Mouse (Mus musculus) liver, embryonic 11.5 days (tissue): ENCODE results near the gene Gm10322. TPM values are rescaled to one million over a fixed set of nuclear protein-coding genes. Genes with fewer than 3 reads are reported as not detected.

Experiments
- ATAC-seq: fragments of 200-750 bp; cut with Nextera tagmentation; replicated peaks from 2 replicates; pipeline ENCODE4 v1.8.0; 2017; ENCODE audit warnings: moderate number of reproducible peaks, mild to moderate bottlenecking, moderate TSS enrichment, moderate library complexity; ENCODE audit not compliant: low FRiP score
- DNase-seq: peaks from one replicate; pipeline ENCODE4 v3.0.0-alpha.2; 2017; ENCODE audit warnings: low spot score
- H3K27ac ChIP-seq: fragments of 300-500 bp; sonication (generic); 2 replicates; pipeline ENCODE4 v1.5.1; 2014; ENCODE audit warnings: mild to moderate bottlenecking, low read depth, low read length, control low read depth
- H3K27me3 ChIP-seq: fragments of 300-500 bp; sonication (generic); replicated peaks from 2 replicates; pipeline ENCODE4 v1.6.1; 2014; ENCODE audit warnings: low read length, mixed read lengths; ENCODE audit not compliant: control insufficient read depth, insufficient read depth
- H3K36me3 ChIP-seq: fragments of 300-500 bp; sonication (generic); 2 replicates; pipeline ENCODE4 v1.6.1; 2014; ENCODE audit warnings: mild to moderate bottlenecking, low read length, moderate library complexity, mixed read lengths; ENCODE audit not compliant: control insufficient read depth, insufficient read depth
- H3K4me1 ChIP-seq: fragments of 300-500 bp; sonication (generic); replicated peaks from 2 replicates; pipeline ENCODE4 v1.6.1; 2014; ENCODE audit warnings: low read length, mixed read lengths; ENCODE audit not compliant: control insufficient read depth, insufficient read depth
- H3K4me2 ChIP-seq: fragments of 300-500 bp; sonication (generic); 2 replicates; pipeline ENCODE4 v1.6.1; 2014; ENCODE audit warnings: mild to moderate bottlenecking, control low read depth, moderate library complexity
- H3K4me3 ChIP-seq: fragments of 300-500 bp; sonication (generic); 2 replicates; pipeline ENCODE4 v1.5.1; 2014; ENCODE audit warnings: low read depth, low read length, control low read depth
- H3K9ac ChIP-seq: fragments of 300-500 bp; sonication (generic); 2 replicates; pipeline ENCODE4 v1.6.1; 2014; ENCODE audit warnings: low read depth, low read length, control low read depth
- H3K9me3 ChIP-seq: fragments of 300-500 bp; sonication (generic); 2 replicates; pipeline ENCODE4 v1.6.1; 2016; ENCODE audit warnings: low read length, inconsistent platforms, mixed read lengths; ENCODE audit not compliant: control insufficient read depth
- WGBS: fragments of 180-500 bp; shearing (Covaris S2); extraction: QIAGEN DNeasy Blood & Tissue Kit; methylation state at CpG from one replicate; pipeline ENCODE4 v1.1.7; 2014; 5-methylcytosine and 5-hydroxymethylcytosine counted together
- polyA plus RNA-seq: library from polyadenylated mRNA; unstranded; fragments of >200 nt; fragmentation: Nextera tagmentation; extraction: Ambion mirVana; gene quantifications from 2 replicates; pipeline ENCODE4 v1.2.1, GENCODE M21; 2014

Gm10322 gene
- not detected in 2 replicates for polyA plus RNA-seq

DNA sequence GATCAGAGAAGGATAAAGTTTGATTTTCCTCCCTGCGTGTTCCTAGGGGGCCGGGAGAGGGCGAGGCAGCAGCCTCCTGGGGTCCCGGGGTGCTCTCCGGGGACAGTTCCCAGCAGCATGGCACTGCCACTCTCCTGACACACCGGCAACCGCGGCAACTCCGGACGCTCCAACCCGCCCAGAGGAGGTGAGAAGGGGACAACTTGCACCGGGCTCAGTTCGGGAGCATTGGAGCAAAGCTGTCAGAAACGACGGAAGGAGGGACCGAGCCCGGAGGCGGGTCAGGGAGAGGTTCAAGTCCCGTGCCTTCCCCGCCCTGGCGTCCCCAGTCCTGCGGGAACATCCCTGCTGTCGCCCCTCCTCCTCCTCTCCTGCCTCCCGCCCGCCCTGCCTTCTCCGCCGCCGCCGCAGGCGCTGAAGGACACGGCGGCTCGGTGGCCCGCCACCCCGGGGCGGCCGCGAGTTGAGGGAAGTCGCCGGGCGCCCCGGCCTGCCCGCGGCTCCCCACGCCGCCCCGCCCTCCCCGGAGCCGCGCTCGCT is at the start of gene Gm10322:
Gene Gm10322, plus strand, starts transcription at position 83 of the 540 bp plus-strand sequence.
- peak within 1 kb of the TSS; percentile 74 for H3K27ac ChIP-seq
- no peaks in the 10 kb centered on the region; the same call in 1 of the 2 replicates for H3K36me3 ChIP-seq
- WGBS: under 1% methylated on average over 41 of the region's 51 CpGs
- no peaks in the 10 kb centered on the region for H3K9me3 ChIP-seq
- no peaks in the 10 kb centered on the region for H3K27me3 ChIP-seq
- H3K4me3 ChIP-seq: peak within 1 kb of the TSS; percentile 92
- ATAC-seq: peak; percentile 76
- no peak for DNase-seq
- 0 out of 2 replicates have a peak, but pooled peaks cover 2% of the 10 kb centered on the region for H3K4me1 ChIP-seq
- H3K9ac ChIP-seq: peak within 1 kb of the TSS; percentile 86
- peak within 1 kb of the TSS; percentile 85 for H3K4me2 ChIP-seq

DNA sequence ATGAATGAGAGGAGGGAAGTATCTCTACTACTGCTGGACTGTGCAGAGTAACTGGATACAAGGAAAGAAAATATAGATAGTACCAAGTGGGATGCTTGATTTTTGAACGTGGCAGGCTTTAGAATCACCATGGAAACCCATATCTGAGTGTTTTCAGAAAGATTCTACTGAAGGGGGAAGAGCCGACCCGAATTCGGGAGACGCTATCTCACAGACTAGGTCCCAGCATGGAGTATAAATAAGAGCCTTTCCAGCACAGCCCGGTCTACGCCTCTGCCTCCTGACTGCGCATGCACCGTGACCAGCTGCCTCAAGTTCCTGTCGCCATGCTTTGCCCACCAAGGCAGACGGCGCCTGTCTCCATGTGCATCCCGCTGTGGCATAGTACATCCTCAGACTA is 48.9 kb upstream of the Gm10322 start:
- Histone ChIP-seq H3K36me3 (no peaks in the 10 kb centered on the region), H3K9ac (no peak overlapping the region), H3K4me3 (no peak overlapping the region), H3K27me3 (no peaks in the 10 kb centered on the region), H3K4me2 (no peak overlapping the region), H3K9me3 (no peaks in the 10 kb centered on the region), H3K27ac (no peak overlapping the region), H3K4me1 (peaks cover 23% of the 10 kb centered on the region)
- no peak for ATAC-seq
- 86% methylated on average over 13 of the region's 13 CpGs for WGBS
- no peak for DNase-seq

DNA sequence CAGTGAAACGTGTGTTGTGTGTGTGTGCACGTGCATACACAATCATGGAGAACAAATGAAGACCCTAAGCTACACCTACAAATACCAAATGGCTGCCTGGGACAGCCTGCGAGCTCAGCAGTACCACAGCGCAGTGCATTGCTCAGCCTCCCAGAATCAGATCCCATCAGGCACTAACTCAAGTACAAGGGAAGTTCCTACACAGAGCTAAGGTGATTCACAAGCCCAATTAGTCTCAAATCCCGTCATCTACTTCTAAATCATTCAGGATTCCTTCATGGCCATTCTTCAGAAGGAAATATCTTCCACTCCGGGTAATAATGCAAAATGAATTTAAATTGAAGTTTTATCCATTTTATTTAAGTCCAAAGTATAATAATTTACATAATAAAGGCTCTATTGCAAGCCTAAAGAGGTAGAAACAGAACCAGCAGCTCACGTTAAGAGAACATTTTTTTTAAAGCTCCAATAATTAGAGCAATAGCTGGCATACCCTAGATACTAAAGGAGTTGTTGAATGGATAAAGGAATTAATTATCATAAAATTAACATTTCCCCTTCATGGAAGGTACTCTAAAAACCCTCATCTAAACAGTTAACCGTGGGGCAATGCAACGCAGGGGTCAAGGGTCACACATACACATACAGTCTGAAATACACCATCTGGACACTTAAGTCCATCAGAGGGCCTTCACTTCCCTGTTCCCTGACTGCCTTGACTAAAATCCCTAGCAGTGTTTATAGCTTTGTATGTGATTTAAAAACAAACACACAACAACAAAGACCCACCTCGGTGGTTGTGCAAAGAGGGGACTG is 47.0 kb upstream of the Gm10322 start:
- no peak overlapping the region for H3K9ac ChIP-seq
- no peak overlapping the region for H3K4me2 ChIP-seq
- H3K36me3 ChIP-seq: no peaks in the 10 kb centered on the region
- peaks cover 23% of the 10 kb centered on the region for H3K4me1 ChIP-seq
- DNase-seq: no peak
- no peak overlapping the region for H3K4me3 ChIP-seq
- no peak for ATAC-seq
- H3K27me3 ChIP-seq: no peaks in the 10 kb centered on the region
- no peaks in the 10 kb centered on the region for H3K9me3 ChIP-seq
- WGBS: 76% methylated on average over 10 of the region's 10 CpGs
- H3K27ac ChIP-seq: no peak overlapping the region

DNA sequence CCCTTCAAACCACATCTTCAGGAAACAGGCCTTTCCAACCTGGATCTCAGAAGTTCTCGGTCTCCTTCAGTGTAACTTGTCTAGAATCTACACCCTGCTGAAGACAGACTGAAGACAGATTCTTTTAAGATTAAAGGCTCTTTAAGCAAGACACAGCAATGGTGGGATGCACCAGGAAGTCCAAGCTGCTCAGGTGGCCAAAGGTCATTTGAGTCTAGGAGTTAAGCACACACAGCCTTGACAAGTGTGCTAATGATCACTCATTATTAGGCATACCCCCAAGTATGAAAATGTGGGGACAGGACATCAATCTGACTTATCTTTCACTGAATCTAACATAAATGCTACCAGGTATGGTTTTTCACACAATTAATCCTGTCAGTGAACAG is 46.4 kb upstream of the Gm10322 start:
- H3K27me3 ChIP-seq: no peaks in the 10 kb centered on the region
- DNase-seq (no peak), ATAC-seq (no peak)
- no peaks in the 10 kb centered on the region for H3K9me3 ChIP-seq
- no peaks in the 10 kb centered on the region for H3K36me3 ChIP-seq
- no peak overlapping the region for H3K9ac ChIP-seq
- no peak overlapping the region for H3K27ac ChIP-seq
- H3K4me1 ChIP-seq: peaks cover 23% of the 10 kb centered on the region
- WGBS: 77% methylated on average over 1 of the region's 1 CpGs
- H3K4me3 ChIP-seq: no peak overlapping the region
- no peak overlapping the region for H3K4me2 ChIP-seq

DNA sequence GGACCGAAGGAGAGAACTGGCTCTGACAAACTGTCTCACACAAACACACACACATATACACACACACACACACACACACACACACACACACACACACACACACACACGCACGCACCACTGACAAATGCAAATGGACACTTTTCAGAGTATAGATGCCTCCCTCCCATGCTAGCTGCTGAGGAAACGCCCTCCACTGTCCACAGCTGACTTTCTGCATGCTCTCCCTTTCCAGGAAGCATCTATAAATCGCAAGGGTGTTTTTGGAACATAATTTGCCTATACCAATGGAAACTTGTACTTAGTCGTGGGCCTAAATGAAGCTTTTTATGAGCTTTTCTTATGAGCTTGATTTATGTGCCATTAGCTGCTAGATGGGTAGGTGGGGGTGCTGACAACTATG is 45.5 kb upstream of the Gm10322 start:
- Histone ChIP-seq H3K4me3 (no peak overlapping the region), H3K9ac (no peak overlapping the region), H3K36me3 (no peaks in the 10 kb centered on the region), H3K4me1 (peaks cover 23% of the 10 kb centered on the region), H3K27me3 (no peaks in the 10 kb centered on the region), H3K27ac (peak overlapping the region; percentile 62; the same call in 1 of the 2 replicates), H3K4me2 (peak overlapping the region; percentile 45), H3K9me3 (no peaks in the 10 kb centered on the region)
- ATAC-seq (no peak), DNase-seq (no peak)
- 68% methylated on average over 6 of the region's 6 CpGs for WGBS

DNA sequence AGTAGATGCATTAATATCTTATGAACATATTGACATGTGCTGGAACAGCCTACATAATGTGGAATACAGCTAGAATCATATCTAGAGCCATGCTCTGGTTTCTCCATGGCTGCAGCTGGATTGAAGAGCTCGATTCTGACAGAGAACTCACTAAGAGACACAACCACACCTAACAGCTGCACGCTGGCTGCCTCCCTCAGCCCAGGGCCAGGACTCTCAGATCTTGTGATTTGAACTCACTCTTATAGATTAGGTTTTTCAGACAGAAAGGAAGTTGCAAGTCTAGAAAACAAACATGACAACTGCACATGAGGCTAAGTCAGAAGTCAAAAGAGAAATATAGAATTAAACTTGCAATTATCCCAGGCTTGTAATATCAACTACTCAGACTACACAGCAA is 45.1 kb upstream of the Gm10322 start:
- no peaks in the 10 kb centered on the region for H3K27me3 ChIP-seq
- DNase-seq (no peak), ATAC-seq (peak; percentile 56; the same call in 1 of the 2 replicates)
- no peak overlapping the region for H3K9ac ChIP-seq
- H3K9me3 ChIP-seq: no peaks in the 10 kb centered on the region
- peak overlapping the region; percentile 45 for H3K4me2 ChIP-seq
- H3K27ac ChIP-seq: peak overlapping the region; percentile 62
- H3K4me1 ChIP-seq: peaks cover 24% of the 10 kb centered on the region
- H3K36me3 ChIP-seq: no peaks in the 10 kb centered on the region
- WGBS: 29% methylated on average over 2 of the region's 2 CpGs
- H3K4me3 ChIP-seq: no peak overlapping the region

DNA sequence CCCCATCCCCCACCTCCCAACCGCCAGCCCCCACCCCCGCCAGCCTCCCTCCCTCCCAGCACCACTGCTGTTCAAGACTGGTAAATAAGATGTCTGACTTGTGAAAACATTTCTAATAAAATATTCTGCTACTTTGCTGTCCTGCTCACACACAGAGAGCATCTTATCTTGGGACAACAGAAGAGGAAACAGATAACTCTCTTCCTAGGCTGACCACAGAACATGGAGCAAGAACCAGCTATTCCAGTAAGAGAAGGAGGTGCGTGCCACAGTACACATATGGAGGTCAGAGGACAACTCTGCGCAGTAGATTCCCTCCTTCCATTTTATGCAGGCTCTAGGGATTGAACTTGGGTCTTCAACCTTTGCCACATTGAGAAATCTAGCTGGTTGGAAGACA is 44.6 kb upstream of the Gm10322 start:
- H3K27me3 ChIP-seq: no peaks in the 10 kb centered on the region
- peak; percentile 82 for ATAC-seq

DNA sequence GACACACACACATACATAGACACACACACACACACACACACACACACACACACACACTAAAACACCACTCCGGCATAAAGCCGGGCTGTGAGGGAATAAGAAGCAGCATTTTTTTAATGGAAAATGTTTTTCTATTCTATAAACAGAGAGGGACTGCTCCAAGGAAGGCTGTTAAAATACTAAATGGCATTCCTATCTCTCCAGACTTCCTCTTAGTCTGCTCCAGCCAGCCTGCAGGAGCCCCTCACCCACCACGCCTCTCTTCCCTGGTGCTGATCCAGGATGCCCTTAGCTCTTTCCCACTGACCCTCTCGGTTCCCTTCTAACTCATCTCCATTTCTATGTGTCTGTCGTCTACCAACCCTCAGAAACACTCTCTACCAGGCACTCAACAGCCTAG is 43.9 kb upstream of the Gm10322 start:
- Histone ChIP-seq H3K4me2 (no peak overlapping the region), H3K36me3 (no peaks in the 10 kb centered on the region), H3K27me3 (no peaks in the 10 kb centered on the region), H3K4me1 (peaks cover 31% of the 10 kb centered on the region), H3K9me3 (no peaks in the 10 kb centered on the region), H3K9ac (no peak overlapping the region), H3K27ac (peak overlapping the region; percentile 62), H3K4me3 (no peak overlapping the region)
- ATAC-seq (0 out of 2 replicates have a peak, but pooled peaks have one; percentile 6), DNase-seq (no peak)
- 74% methylated on average over 5 of the region's 5 CpGs for WGBS

More for the DNA sequence above, 44.6 kb upstream of the Gm10322 start:
- Histone ChIP-seq H3K9me3 (no peaks in the 10 kb centered on the region), H3K27ac (peak overlapping the region; percentile 62), H3K9ac (no peak overlapping the region), H3K4me3 (no peak overlapping the region), H3K4me2 (peak overlapping the region; percentile 45), H3K36me3 (no peaks in the 10 kb centered on the region), H3K4me1 (peaks cover 29% of the 10 kb centered on the region)
- DNase-seq: no peak
- 39% methylated on average over 4 of the region's 4 CpGs for WGBS
